Mouse (Mus musculus) MEL (cell line): ENCODE data around the gene Tshz2. TPM values are rescaled to one million over a fixed set of nuclear protein-coding genes. Genes with fewer than 3 reads are reported as not detected.

Source experiments
- DNase-seq: peaks from one replicate; pipeline ENCODE4 v3.0.0; 2011; ENCODE audit warnings: low read depth, low spot score
- H3K27ac ChIP-seq: 2 replicates; pipeline ENCODE4 v1.5.1; 2012; ENCODE audit warnings: low read depth, mild to moderate bottlenecking, control low read depth, low read length, moderate library complexity; ENCODE audit not compliant: control insufficient read depth
- H3K27me3 ChIP-seq, 2 experiments: fragments of 150-350 bp in 1 of 2; sonication (generic) in 1 of 2; 2 replicates each; pipeline ENCODE4 v1.6.1; 2012; ENCODE audit warnings: low read length in 2 of 2, mild to moderate bottlenecking in 2 of 2, improper control_type of control experiment in 1 of 2, moderate library complexity in 1 of 2; ENCODE audit not compliant: insufficient read depth in 2 of 2, control insufficient read depth in 1 of 2
- H3K36me3 ChIP-seq, 2 experiments: 2 replicates each; pipeline ENCODE4 v1.6.1; 2012 to 2014; ENCODE audit warnings: low read length in 2 of 2, improper control_type of control experiment in 1 of 2, inconsistent platforms in 1 of 2, mild to moderate bottlenecking in 1 of 2; ENCODE audit not compliant: insufficient read depth in 2 of 2, control insufficient read depth in 1 of 2
- H3K4me1 ChIP-seq, 2 experiments: fragments of 150-350 bp in 1 of 2; sonication (generic) in 1 of 2; 2 replicates each; pipeline ENCODE4 v1.6.1; 2012; ENCODE audit warnings: low read length in 2 of 2, improper control_type of control experiment in 1 of 2, mild to moderate bottlenecking in 1 of 2; ENCODE audit not compliant: insufficient read depth in 2 of 2, control insufficient read depth in 1 of 2
- H3K4me3 ChIP-seq, 2 experiments: fragments of 150-350 bp in 1 of 2; sonication (generic) in 1 of 2; 2 replicates each; pipeline ENCODE4 v1.5.1; 2012; ENCODE audit warnings: low read depth in 2 of 2, low read length in 2 of 2, mild to moderate bottlenecking in 2 of 2, moderate library complexity in 2 of 2, control low read depth in 1 of 2, improper control_type of control experiment in 1 of 2; ENCODE audit not compliant: control insufficient read depth in 1 of 2, insufficient read depth in 1 of 2
- H3K79me2 ChIP-seq: 2 replicates; pipeline ENCODE4 v1.6.1; 2012; ENCODE audit warnings: mild to moderate bottlenecking, low read length, moderate library complexity; ENCODE audit not compliant: control insufficient read depth, poor library complexity, insufficient read depth
- H3K9ac ChIP-seq: 2 replicates; pipeline ENCODE4 v1.6.1; 2012; ENCODE audit warnings: low read depth, mild to moderate bottlenecking, control low read depth, low read length, moderate library complexity; ENCODE audit not compliant: control insufficient read depth, poor library complexity, severe bottlenecking
- H3K9me3 ChIP-seq: fragments of 150-350 bp; sonication (generic); replicated peaks from 2 replicates; pipeline ENCODE4 v1.6.1; 2012; ENCODE audit warnings: mild to moderate bottlenecking, low read length, improper control_type of control experiment, moderate library complexity; ENCODE audit not compliant: insufficient read depth
- BHLHE40 ChIP-seq: IDR thresholded peaks from 2 replicates; pipeline ENCODE4 v1.6.1; 2012; ENCODE audit warnings: low read depth, mild to moderate bottlenecking, inconsistent platforms, low read length, improper control_type of control experiment, borderline replicate concordance
- CHD1 ChIP-seq: IDR thresholded peaks from 2 replicates; pipeline ENCODE4 v1.6.1; 2012; ENCODE audit warnings: low read depth, mild to moderate bottlenecking, inconsistent platforms, low read length, improper control_type of control experiment
- CHD2 ChIP-seq: IDR thresholded peaks from 2 replicates; pipeline ENCODE4 v1.6.1; 2011; ENCODE audit warnings: low read length, improper control_type of control experiment
- CTCF ChIP-seq, 3 experiments: IDR thresholded peaks in 2 of 3; conservative IDR thresholded peaks in 1 of 3; 2 replicates each; pipeline ENCODE4 v1.5.1; 2011 to 2012; ENCODE audit warnings: low read length in 3 of 3, low read depth in 2 of 3, mild to moderate bottlenecking in 2 of 3, improper control_type of control experiment in 1 of 3, inconsistent platforms in 1 of 3, mixed read lengths in 1 of 3, moderate library complexity in 1 of 3; ENCODE audit not compliant: control insufficient read depth in 1 of 3, insufficient read depth in 1 of 3, poor library complexity in 1 of 3, severe bottlenecking in 1 of 3
- E2F4 ChIP-seq: IDR thresholded peaks from 2 replicates; pipeline ENCODE4 v1.6.1; 2011; ENCODE audit warnings: low read depth, low read length, improper control_type of control experiment, borderline replicate concordance
- ELF1 ChIP-seq: IDR thresholded peaks from 2 replicates; pipeline ENCODE4 v1.6.1; 2014; ENCODE audit warnings: low read depth, mild to moderate bottlenecking, inconsistent platforms, low read length, improper control_type of control experiment, moderate library complexity
- ETS1 ChIP-seq: IDR thresholded peaks from 2 replicates; pipeline ENCODE4 v1.6.1; 2012; ENCODE audit warnings: low read depth, mild to moderate bottlenecking, inconsistent platforms, low read length, improper control_type of control experiment, moderate library complexity
- GABPA ChIP-seq: IDR thresholded peaks from 2 replicates; pipeline ENCODE4 v1.6.1; 2012; ENCODE audit warnings: low read depth, mild to moderate bottlenecking, inconsistent platforms, low read length, improper control_type of control experiment, moderate library complexity
- GATA1 ChIP-seq: IDR thresholded peaks from 2 replicates; pipeline ENCODE4 v1.6.1; 2011; ENCODE audit warnings: low read depth, low read length, improper control_type of control experiment
- JUND ChIP-seq: IDR thresholded peaks from 2 replicates; pipeline ENCODE4 v1.6.1; 2011; ENCODE audit warnings: low read depth, mild to moderate bottlenecking, improper control_type of control experiment, low read length
- MAX ChIP-seq: IDR thresholded peaks from 2 replicates; pipeline ENCODE4 v1.6.1; 2011; ENCODE audit warnings: low read length, improper control_type of control experiment
- MEF2A ChIP-seq: IDR thresholded peaks from 2 replicates; pipeline ENCODE4 v1.6.1; 2014; ENCODE audit warnings: low read depth, mild to moderate bottlenecking, inconsistent platforms, low read length, improper control_type of control experiment; ENCODE audit not compliant: poor library complexity, insufficient replicate concordance, severe bottlenecking; ENCODE audit errors: extremely low read depth
- MYB ChIP-seq: IDR thresholded peaks from 2 replicates; pipeline ENCODE4 v1.6.1; 2011; ENCODE audit warnings: mild to moderate bottlenecking, low read depth, low read length, improper control_type of control experiment
- NELFE ChIP-seq: IDR thresholded peaks from 2 replicates; pipeline ENCODE4 v1.6.1; 2011; ENCODE audit warnings: low read depth, low read length, improper control_type of control experiment
- NRF1 ChIP-seq: IDR thresholded peaks from 2 replicates; pipeline ENCODE4 v1.6.1; 2014; ENCODE audit warnings: low read depth, mild to moderate bottlenecking, inconsistent platforms, low read length, improper control_type of control experiment, moderate library complexity; ENCODE audit not compliant: poor library complexity, insufficient read depth, severe bottlenecking
- POLR2A ChIP-seq, 2 experiments: IDR thresholded peaks; 2 replicates each; pipeline ENCODE4 v1.6.1; 2011 to 2012; ENCODE audit warnings: low read length in 2 of 2, mild to moderate bottlenecking in 2 of 2, control low read depth in 1 of 2, improper control_type of control experiment in 1 of 2, low read depth in 1 of 2, moderate library complexity in 1 of 2; ENCODE audit not compliant: control insufficient read depth in 1 of 2, insufficient read depth in 1 of 2, poor library complexity in 1 of 2
- RAD21 ChIP-seq: IDR thresholded peaks from 2 replicates; pipeline ENCODE4 v1.6.1; 2011; ENCODE audit warnings: mild to moderate bottlenecking, low read depth, low read length, improper control_type of control experiment
- RCOR1 ChIP-seq: IDR thresholded peaks from 2 replicates; pipeline ENCODE4 v1.6.1; 2012; ENCODE audit warnings: low read depth, mild to moderate bottlenecking, inconsistent platforms, low read length, improper control_type of control experiment
- SMC3 ChIP-seq: IDR thresholded peaks from 2 replicates; pipeline ENCODE4 v1.6.1; 2011; ENCODE audit warnings: low read depth, low read length, improper control_type of control experiment
- TBP ChIP-seq: IDR thresholded peaks from 2 replicates; pipeline ENCODE4 v1.8.0; 2011; ENCODE audit warnings: low read depth, low read length, improper control_type of control experiment
- TCF12 ChIP-seq: IDR thresholded peaks from 2 replicates; pipeline ENCODE4 v1.6.1; 2014; ENCODE audit warnings: low read depth, mild to moderate bottlenecking, inconsistent platforms, low read length, improper control_type of control experiment, moderate library complexity
- UBTF ChIP-seq: IDR thresholded peaks from 2 replicates; pipeline ENCODE4 v1.6.1; 2012; ENCODE audit warnings: low read depth, mild to moderate bottlenecking, inconsistent platforms, low read length, improper control_type of control experiment, moderate library complexity, borderline replicate concordance; ENCODE audit not compliant: insufficient read depth
- USF2 ChIP-seq, 2 experiments: IDR thresholded peaks; 2 replicates each; pipeline ENCODE4 v1.6.1; 2011 to 2012; ENCODE audit warnings: improper control_type of control experiment in 2 of 2, low read length in 2 of 2, borderline replicate concordance in 1 of 2, inconsistent platforms in 1 of 2, low read depth in 1 of 2, mild to moderate bottlenecking in 1 of 2; ENCODE audit not compliant: insufficient read depth in 1 of 2
- ZMIZ1 ChIP-seq: IDR thresholded peaks from 2 replicates; pipeline ENCODE4 v1.6.1; 2012; ENCODE audit warnings: low read depth, mild to moderate bottlenecking, inconsistent platforms, low read length, improper control_type of control experiment, moderate library complexity
- polyA plus RNA-seq, 2 experiments: library from polyadenylated mRNA; stranded (reverse) in 1 of 2; unstranded in 1 of 2; fragments of >175 nt in 1 of 2; fragments of >200 nt in 1 of 2; gene quantifications; 2 replicates each; pipeline versions ENCODE4 v1.2.1 to v1.2.4; 2012; ENCODE audit warnings: low replicate concordance in 2 of 2, low read depth in 1 of 2; ENCODE audit not compliant: insufficient read length in 2 of 2, insufficient read depth in 1 of 2, missing spikeins in 1 of 2
- total RNA-seq: library from RNA; depleted of rRNA; stranded (reverse); fragments of 300-350 nt; gene quantifications from 2 replicates; pipeline ENCODE4 v1.2.3, GENCODE M21; 2012

The Tshz2 gene
- total and polyA plus RNA-seq, 3 experiments: not detected

DNA sequence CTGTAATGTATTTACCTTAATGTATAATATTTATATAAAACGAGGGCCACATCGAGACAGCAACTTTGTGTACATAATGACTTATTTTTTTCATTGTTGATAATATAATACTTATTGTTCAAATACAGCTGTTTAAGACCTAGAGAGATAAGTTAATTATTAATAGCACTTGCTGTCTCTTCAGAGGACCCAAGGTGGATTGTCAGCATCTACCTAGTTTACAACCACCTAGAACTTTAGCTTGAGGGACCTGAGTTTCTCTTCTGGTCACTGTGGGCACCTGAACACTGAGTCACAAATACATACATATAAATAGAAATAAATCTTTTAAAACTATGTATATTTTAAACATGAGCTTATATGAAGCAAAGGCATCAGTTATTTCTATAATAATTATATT lies 110.0 kb downstream of the Tshz2 start:
- H3K4me1 ChIP-seq: no peaks in the 10 kb centered on the region
- no peaks in the 10 kb centered on the region for H3K36me3 ChIP-seq
- H3K9me3 ChIP-seq: no peaks in the 10 kb centered on the region
- TF ChIP-seq CHD2: no peak
- TF ChIP-seq MYB: no peak
- TF ChIP-seq USF2 (IDR thresholded peaks at IDR 0.05; ENCODE audit: borderline replicate concordance in 1 of 2, insufficient read depth in 1 of 2, low read depth in 1 of 2, low read length in 2 of 2): no peak
- no peak for TF ChIP-seq TCF12
- no peak for TF ChIP-seq MAX
- TF ChIP-seq ETS1: no peak
- no peak for TF ChIP-seq E2F4
- TF ChIP-seq GABPA: no peak
- no peak for TF ChIP-seq JUND
- TF ChIP-seq NRF1: no peak
- no peak for TF ChIP-seq SMC3
- DNase-seq: no peak
- no peaks in the 10 kb centered on the region for H3K27me3 ChIP-seq
- no peaks in the 10 kb centered on the region for H3K79me2 ChIP-seq
- H3K4me3 ChIP-seq: no peak overlapping the region
- no peak overlapping the region for H3K27ac ChIP-seq
- H3K9ac ChIP-seq: no peak overlapping the region

GRCm38 (mm10) chr2:169743294-169743693 lies 110.5 kb downstream of the Tshz2 start:
- Histone ChIP-seq H3K4me3 (no peak overlapping the region), H3K9me3 (no peaks in the 10 kb centered on the region), H3K79me2 (no peaks in the 10 kb centered on the region), H3K4me1 (no peaks in the 10 kb centered on the region), H3K36me3 (no peaks in the 10 kb centered on the region), H3K27ac (no peak overlapping the region), H3K9ac (no peak overlapping the region), H3K27me3 (no peaks in the 10 kb centered on the region)
- no peak for DNase-seq
- no peak for TF ChIP-seq MAX

DNA sequence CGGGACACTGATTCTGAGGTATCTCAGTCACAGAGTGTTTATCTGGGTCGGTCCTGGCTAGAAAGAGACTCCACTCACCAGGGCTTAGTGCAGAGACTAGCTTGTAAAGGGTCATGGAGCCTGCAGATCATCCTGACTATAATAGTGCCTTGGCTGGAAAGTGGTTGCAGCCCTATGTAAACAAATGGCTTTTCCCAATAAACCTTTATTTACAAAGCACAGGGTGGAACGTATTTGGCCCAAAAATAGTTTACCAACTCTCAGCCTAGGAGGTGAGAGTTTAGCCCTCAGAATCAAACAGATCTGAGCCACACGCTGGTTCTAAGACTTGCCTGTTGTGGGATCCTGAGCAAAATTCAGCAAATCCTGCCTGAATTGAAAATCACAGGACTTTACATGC lies 111.1 kb downstream of the Tshz2 start:
- Histone ChIP-seq H3K27ac (no peak overlapping the region), H3K9ac (no peak overlapping the region), H3K36me3 (no peaks in the 10 kb centered on the region), H3K4me1 (no peaks in the 10 kb centered on the region), H3K4me3 (no peak overlapping the region), H3K9me3 (no peaks in the 10 kb centered on the region), H3K27me3 (no peaks in the 10 kb centered on the region), H3K79me2 (no peaks in the 10 kb centered on the region)
- no peak for TF ChIP-seq BHLHE40
- no peak for TF ChIP-seq JUND
- no peak for TF ChIP-seq CHD1
- TF ChIP-seq MEF2A: no peak
- no peak for TF ChIP-seq CHD2
- no peak for TF ChIP-seq E2F4
- TF ChIP-seq UBTF: no peak
- TF ChIP-seq GATA1: no peak
- no peak for TF ChIP-seq POLR2A (IDR thresholded peaks at IDR 0.05; ENCODE audit: control insufficient read depth in 1 of 2, insufficient read depth in 1 of 2, low read depth in 1 of 2, low read length in 2 of 2, poor library complexity in 1 of 2)
- TF ChIP-seq ELF1: no peak
- no peak for TF ChIP-seq NELFE
- no peak for TF ChIP-seq ZMIZ1
- no peak for TF ChIP-seq TCF12
- no peak for TF ChIP-seq TBP
- no peak for TF ChIP-seq RCOR1
- no peak for TF ChIP-seq RAD21
- no peak for TF ChIP-seq CTCF (IDR thresholded peaks at IDR 0.05 in 2 of 3, conservative IDR thresholded peaks at IDR 0.05 in 1 of 3; ENCODE audit: control insufficient read depth in 1 of 3, insufficient read depth in 1 of 3, low read depth in 2 of 3, low read length in 3 of 3, poor library complexity in 1 of 3, severe bottlenecking in 1 of 3)
- DNase-seq: no peak
